Mouse (Mus musculus): ENCODE results near the gene Gm7073. TPM values are rescaled to one million over a fixed set of nuclear protein-coding genes. Genes with fewer than 3 reads are reported as not detected.

Gm7073 gene
- polyA plus RNA-seq, 1 experiment from 2014 or later = not detected

- DNase-seq (ENCODE audit: low spot score) = peak; percentile 26
- no peaks in the 10 kb centered on the region for H3K9me3 ChIP-seq (ENCODE audit: control insufficient read depth, low read length)
- no peak overlapping the region for H3K9ac ChIP-seq
- peak; percentile 64; the same call in 1 of the 2 replicates for ATAC-seq (ENCODE audit: low FRiP score)
- H3K27me3 ChIP-seq (ENCODE audit: control insufficient read depth, insufficient read depth, low read length) = no peaks in the 10 kb centered on the region
- no peaks in the 10 kb centered on the region for H3K36me3 ChIP-seq (replicated peaks; ENCODE audit: control insufficient read depth, insufficient read depth)
- no peak overlapping the region for H3K27ac ChIP-seq
- H3K4me1 ChIP-seq (replicated peaks; ENCODE audit: control insufficient read depth, insufficient read depth, low read length) = no peaks in the 10 kb centered on the region
- H3K4me2 ChIP-seq (replicated peaks) = no peak overlapping the region
- H3K4me3 ChIP-seq (replicated peaks; ENCODE audit: low read length) = no peak overlapping the region
These were observed 35.1 kb downstream of the Gm7073 start for GRCm38 (mm10) chrX:60503995-60504394.

GRCm38 (mm10) chrX:60497750-60498149, 41.3 kb downstream of the Gm7073 start:
- 34% methylated on average over 1 of the region's 1 CpGs for WGBS
- DNase-seq (ENCODE audit: low spot score) = no peak
- no peaks in the 10 kb centered on the region for H3K27me3 ChIP-seq (ENCODE audit: control insufficient read depth, insufficient read depth, low read length)

GRCm38 (mm10) chrX:60495308-60495707, 43.7 kb downstream of the Gm7073 start:
- Histone ChIP-seq H3K4me3 (replicated peaks; ENCODE audit: low read length) (no peak overlapping the region), H3K27me3 (ENCODE audit: control insufficient read depth, insufficient read depth, low read length) (no peaks in the 10 kb centered on the region), H3K9ac (no peak overlapping the region), H3K9me3 (ENCODE audit: control insufficient read depth, low read length) (no peaks in the 10 kb centered on the region), H3K4me2 (replicated peaks) (no peak overlapping the region), H3K27ac (no peak overlapping the region), H3K36me3 (replicated peaks; ENCODE audit: control insufficient read depth, insufficient read depth) (no peaks in the 10 kb centered on the region), H3K4me1 (replicated peaks; ENCODE audit: control insufficient read depth, insufficient read depth, low read length) (no peaks in the 10 kb centered on the region)
- ATAC-seq (ENCODE audit: low FRiP score) (no peak), DNase-seq (ENCODE audit: low spot score) (peak; percentile 26)

More at GRCm38 (mm10) chrX:60497750-60498149, 41.3 kb downstream of the Gm7073 start:
- H3K9me3 ChIP-seq (ENCODE audit: control insufficient read depth, low read length) = no peaks in the 10 kb centered on the region
- no peaks in the 10 kb centered on the region for H3K4me1 ChIP-seq (replicated peaks; ENCODE audit: control insufficient read depth, insufficient read depth, low read length)
- H3K4me2 ChIP-seq (replicated peaks) = no peak overlapping the region
- H3K9ac ChIP-seq = no peak overlapping the region
- no peak overlapping the region for H3K27ac ChIP-seq
- no peaks in the 10 kb centered on the region for H3K36me3 ChIP-seq (replicated peaks; ENCODE audit: control insufficient read depth, insufficient read depth)
- no peak for ATAC-seq (ENCODE audit: low FRiP score)
- H3K4me3 ChIP-seq (replicated peaks; ENCODE audit: low read length) = no peak overlapping the region

- peak; percentile 23 for DNase-seq (ENCODE audit: low spot score)
These were observed 75.3 kb downstream of the Gm7073 start for GRCm38 (mm10) chrX:60463786-60464185.

GRCm38 (mm10) chrX:60414563-60415111, 124.4 kb downstream of the Gm7073 start:
- Histone ChIP-seq H3K4me2 (replicated peaks) (no peak overlapping the region), H3K9me3 (ENCODE audit: control insufficient read depth, low read length) (no peaks in the 10 kb centered on the region), H3K4me1 (replicated peaks; ENCODE audit: control insufficient read depth, insufficient read depth, low read length) (no peaks in the 10 kb centered on the region), H3K27me3 (ENCODE audit: control insufficient read depth, insufficient read depth, low read length) (no peaks in the 10 kb centered on the region), H3K4me3 (replicated peaks; ENCODE audit: low read length) (no peak overlapping the region), H3K36me3 (replicated peaks; ENCODE audit: control insufficient read depth, insufficient read depth) (no peaks in the 10 kb centered on the region), H3K27ac (no peak overlapping the region), H3K9ac (no peak overlapping the region)
- DNase-seq (ENCODE audit: low spot score) (no peak), ATAC-seq (ENCODE audit: low FRiP score) (no peak)
- 53% methylated on average over 4 of the region's 4 CpGs for WGBS

More at GRCm38 (mm10) chrX:60463786-60464185, 75.3 kb downstream of the Gm7073 start:
- Histone ChIP-seq H3K27me3 (ENCODE audit: control insufficient read depth, insufficient read depth, low read length) (no peaks in the 10 kb centered on the region), H3K9ac (no peak overlapping the region), H3K4me2 (replicated peaks) (no peak overlapping the region), H3K27ac (no peak overlapping the region), H3K9me3 (ENCODE audit: control insufficient read depth, low read length) (no peaks in the 10 kb centered on the region), H3K4me1 (replicated peaks; ENCODE audit: control insufficient read depth, insufficient read depth, low read length) (no peaks in the 10 kb centered on the region), H3K4me3 (replicated peaks; ENCODE audit: low read length) (no peak overlapping the region), H3K36me3 (replicated peaks; ENCODE audit: control insufficient read depth, insufficient read depth) (no peaks in the 10 kb centered on the region)
- WGBS = 14% methylated on average over 2 of the region's 2 CpGs
- no peak for ATAC-seq (ENCODE audit: low FRiP score)

GRCm38 (mm10) chrX:60405681-60406080, 133.4 kb downstream of the Gm7073 start:
- WGBS = 68% methylated on average over 4 of the region's 4 CpGs

GRCm38 (mm10) chrX:60404668-60405044, 134.4 kb downstream of the Gm7073 start:
- no peaks in the 10 kb centered on the region for H3K9me3 ChIP-seq (ENCODE audit: control insufficient read depth, low read length)
- H3K4me3 ChIP-seq (replicated peaks; ENCODE audit: low read length) = peak overlapping the region; percentile 74
- peak overlapping the region; percentile 78 for H3K9ac ChIP-seq
- peak overlapping the region; percentile 38 for H3K4me2 ChIP-seq (replicated peaks)
- H3K27me3 ChIP-seq (ENCODE audit: control insufficient read depth, insufficient read depth, low read length) = no peaks in the 10 kb centered on the region
- H3K4me1 ChIP-seq (replicated peaks; ENCODE audit: control insufficient read depth, insufficient read depth, low read length) = 0 out of 2 replicates have a peak, but pooled peaks cover 5% of the 10 kb centered on the region
- 21% methylated on average over 17 of the region's 17 CpGs for WGBS
- ATAC-seq (ENCODE audit: low FRiP score) = peak; percentile 97
- H3K36me3 ChIP-seq (replicated peaks; ENCODE audit: control insufficient read depth, insufficient read depth) = no peaks in the 10 kb centered on the region
- peak; percentile 83 for DNase-seq (ENCODE audit: low spot score)
- H3K27ac ChIP-seq = peak overlapping the region; percentile 90

More at GRCm38 (mm10) chrX:60405681-60406080, 133.4 kb downstream of the Gm7073 start:
- Histone ChIP-seq H3K9me3 (ENCODE audit: control insufficient read depth, low read length) (no peaks in the 10 kb centered on the region), H3K9ac (no peak overlapping the region), H3K36me3 (replicated peaks; ENCODE audit: control insufficient read depth, insufficient read depth) (no peaks in the 10 kb centered on the region), H3K4me1 (replicated peaks; ENCODE audit: control insufficient read depth, insufficient read depth, low read length) (0 out of 2 replicates have a peak, but pooled peaks cover 5% of the 10 kb centered on the region), H3K4me3 (replicated peaks; ENCODE audit: low read length) (no peak overlapping the region), H3K27me3 (ENCODE audit: control insufficient read depth, insufficient read depth, low read length) (no peaks in the 10 kb centered on the region), H3K4me2 (replicated peaks) (no peak overlapping the region), H3K27ac (no peak overlapping the region)
- DNase-seq (ENCODE audit: low spot score) (no peak), ATAC-seq (ENCODE audit: low FRiP score) (no peak)

GRCm38 (mm10) chrX:60403764-60404667, 135.0 kb downstream of the Gm7073 start:
- Histone ChIP-seq H3K4me2 (replicated peaks) (peak overlapping the region; percentile 60), H3K4me1 (replicated peaks; ENCODE audit: control insufficient read depth, insufficient read depth, low read length) (0 out of 2 replicates have a peak, but pooled peaks cover 5% of the 10 kb centered on the region), H3K9me3 (ENCODE audit: control insufficient read depth, low read length) (no peaks in the 10 kb centered on the region), H3K27me3 (ENCODE audit: control insufficient read depth, insufficient read depth, low read length) (no peaks in the 10 kb centered on the region), H3K4me3 (replicated peaks; ENCODE audit: low read length) (peak overlapping the region; percentile 74), H3K27ac (peak overlapping the region; percentile 90), H3K36me3 (replicated peaks; ENCODE audit: control insufficient read depth, insufficient read depth) (no peaks in the 10 kb centered on the region), H3K9ac (peak overlapping the region; percentile 78)
- peak; percentile 42 for DNase-seq (ENCODE audit: low spot score)
- peak; percentile 85 for ATAC-seq (ENCODE audit: low FRiP score)
- 33% methylated on average over 36 of the region's 126 CpGs for WGBS

- H3K36me3 ChIP-seq (replicated peaks; ENCODE audit: control insufficient read depth, insufficient read depth) = no peaks in the 10 kb centered on the region
- 16% methylated on average over 43 of the region's 46 CpGs for WGBS
- peak overlapping the region; percentile 74 for H3K4me3 ChIP-seq (replicated peaks; ENCODE audit: low read length)
- H3K4me1 ChIP-seq (replicated peaks; ENCODE audit: control insufficient read depth, insufficient read depth, low read length) = 0 out of 2 replicates have a peak, but pooled peaks cover 5% of the 10 kb centered on the region
- H3K4me2 ChIP-seq (replicated peaks) = peak overlapping the region; percentile 60
- no peaks in the 10 kb centered on the region for H3K27me3 ChIP-seq (ENCODE audit: control insufficient read depth, insufficient read depth, low read length)
- DNase-seq (ENCODE audit: low spot score) (no peak), ATAC-seq (ENCODE audit: low FRiP score) (peak; percentile 22; the same call in 1 of the 2 replicates)
- H3K9ac ChIP-seq = peak overlapping the region; percentile 78
- no peaks in the 10 kb centered on the region for H3K9me3 ChIP-seq (ENCODE audit: control insufficient read depth, low read length)
- peak overlapping the region; percentile 54; the same call in 1 of the 2 replicates for H3K27ac ChIP-seq
These were observed 135.8 kb downstream of the Gm7073 start for GRCm38 (mm10) chrX:60403062-60403763.
